Mouse (Mus musculus) erythroblast, embryonic 14.5 days (primary cell): ENCODE results near the gene Hemk1.

Experiments
- GATA1 ChIP-seq: IDR thresholded peaks from 2 replicates; pipeline ENCODE4 v1.6.1; 2012; ENCODE audit warnings: low read length, inconsistent platforms, mixed read lengths
- TAL1 ChIP-seq: IDR thresholded peaks from 3 replicates; pipeline ENCODE4 v1.6.1; 2012; ENCODE audit warnings: low read length, inconsistent platforms, mixed read lengths

- TF ChIP-seq GATA1: peak; percentile 53
- no peak for TF ChIP-seq TAL1
These were observed 42.5 kb downstream of the Hemk1 start for GRCm38 (mm10) chr9:107295616-107296015.
